Mouse (Mus musculus) forebrain, postnatal 0 days (tissue): ENCODE measurements around the gene Arhgef16. TPM values are rescaled to one million over a fixed set of nuclear protein-coding genes. Genes with fewer than 3 reads are reported as not detected.

Source experiments
- ATAC-seq: fragments of 200-750 bp; cut with Nextera tagmentation; 2 replicates; pipeline ENCODE4 v1.8.0; 2017; ENCODE audit warnings: mild to moderate bottlenecking, moderate library complexity
- DNase-seq: peaks from one replicate; pipeline ENCODE4 v3.0.0-alpha.2; 2015
- H3K27ac ChIP-seq: fragments of 300-500 bp; sonication (generic); 2 replicates; pipeline ENCODE4 v1.5.1; 2014; ENCODE audit warnings: low read depth, mild to moderate bottlenecking, antibody characterized with exemption, low read length, moderate library complexity, mixed read lengths
- H3K27me3 ChIP-seq: fragments of 300-500 bp; sonication (generic); 2 replicates; pipeline ENCODE4 v1.6.1; 2014; ENCODE audit warnings: mild to moderate bottlenecking, low read length, mixed read lengths; ENCODE audit not compliant: insufficient read depth
- H3K36me3 ChIP-seq: fragments of 300-500 bp; sonication (generic); 2 replicates; pipeline ENCODE4 v1.6.1; 2014; ENCODE audit warnings: mild to moderate bottlenecking, moderate library complexity; ENCODE audit not compliant: insufficient read depth
- H3K4me1 ChIP-seq: fragments of 300-500 bp; sonication (generic); 2 replicates; pipeline ENCODE4 v1.6.1; 2014; ENCODE audit warnings: antibody characterized with exemption; ENCODE audit not compliant: insufficient read depth
- H3K4me2 ChIP-seq: fragments of 300-500 bp; sonication (generic); 2 replicates; pipeline ENCODE4 v1.6.1; 2014; ENCODE audit warnings: low read depth, mild to moderate bottlenecking, moderate library complexity
- H3K4me3 ChIP-seq: fragments of 300-500 bp; sonication (generic); 2 replicates; pipeline ENCODE4 v1.5.1; 2014; ENCODE audit warnings: low read depth, low read length, mixed read lengths
- H3K9ac ChIP-seq: fragments of 300-500 bp; sonication (generic); 2 replicates; pipeline ENCODE4 v1.6.1; 2014; ENCODE audit warnings: mild to moderate bottlenecking
- H3K9me3 ChIP-seq: fragments of 300-500 bp; sonication (generic); 2 replicates; pipeline ENCODE4 v1.6.1; 2016; ENCODE audit warnings: low read length
- CTCF ChIP-seq: sonication (generic); IDR thresholded peaks from 2 replicates; pipeline ENCODE4 v1.5.1; 2016; ENCODE audit warnings: antibody characterized with exemption, control low read depth, low read depth
- whole genome bisulfite sequencing: fragments of 180-500 bp; shearing (Covaris S2); extraction: QIAGEN DNeasy Blood & Tissue Kit; methylation state at CpG from one replicate; pipeline ENCODE4 v1.1.7; 2014; 5-methylcytosine and 5-hydroxymethylcytosine counted together
- polyA plus RNA-seq: library from polyadenylated mRNA; unstranded; fragments of >200 nt; fragmentation: Nextera tagmentation; extraction: Ambion mirVana; gene quantifications from 2 replicates; pipeline ENCODE4 v1.2.1, GENCODE M21; 2015
- total RNA-seq: library from RNA; depleted of rRNA; stranded (reverse); fragments of >200 nt; gene quantifications from 2 replicates; pipeline ENCODE4 v1.2.3, GENCODE M21; 2014

Gene Arhgef16
- total and polyA plus RNA-seq, 2 experiments from 2014 or later = 1.5 to 2.4 TPM

DNA sequence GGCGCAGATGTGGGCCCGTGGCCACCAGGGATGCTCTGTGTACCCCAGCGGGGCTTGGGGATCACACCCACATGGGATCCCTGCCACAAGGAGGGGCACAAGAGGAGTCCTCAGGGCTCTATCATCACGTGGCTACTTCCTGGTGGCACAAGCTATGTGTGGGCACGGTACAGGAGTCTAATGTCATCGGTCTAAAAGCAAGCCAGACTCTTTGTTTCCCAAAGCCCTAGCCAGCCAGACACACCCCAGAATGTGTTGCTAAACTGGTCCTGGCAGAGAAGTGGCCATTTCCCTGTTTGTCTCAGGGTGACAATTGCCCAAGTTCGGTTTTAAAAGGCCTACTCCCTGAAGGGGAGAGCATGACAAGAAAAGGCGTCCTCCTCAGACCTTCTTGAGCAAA lies 31.8 kb upstream of the Arhgef16 start:
- Histone ChIP-seq H3K36me3 (no peaks in the 10 kb centered on the region), H3K27ac (no peak overlapping the region), H3K4me1 (no peaks in the 10 kb centered on the region; the same call in 1 of the 2 replicates), H3K27me3 (no peaks in the 10 kb centered on the region), H3K4me3 (no peak overlapping the region), H3K9me3 (no peaks in the 10 kb centered on the region), H3K9ac (no peak overlapping the region), H3K4me2 (no peak overlapping the region)
- no peak for ATAC-seq
- WGBS = 73% methylated on average over 8 of the region's 8 CpGs
- no peak for DNase-seq
- TF ChIP-seq CTCF = no peak

DNA sequence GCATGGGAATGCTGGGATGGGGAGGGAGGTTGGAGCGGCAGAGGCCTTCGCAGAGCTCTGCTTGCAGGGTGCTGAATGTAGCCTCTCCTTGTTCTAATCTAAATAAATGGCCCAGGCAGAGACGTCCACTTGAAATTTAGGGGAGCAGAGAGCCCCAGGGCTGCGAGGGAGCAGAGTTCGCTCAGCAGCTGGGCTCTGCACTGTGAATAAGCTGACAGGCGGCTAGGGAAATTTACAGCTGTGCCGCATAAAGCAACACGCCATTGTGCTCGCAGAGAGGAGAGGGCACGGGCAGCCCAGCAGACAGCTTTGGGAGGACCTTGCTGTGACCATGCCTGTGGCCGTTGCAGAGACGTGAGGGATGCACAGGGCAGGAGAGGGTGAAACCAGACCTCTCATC lies 29.8 kb upstream of the Arhgef16 start:
- Histone ChIP-seq H3K9me3 (no peaks in the 10 kb centered on the region), H3K9ac (no peak overlapping the region), H3K27me3 (no peaks in the 10 kb centered on the region), H3K4me3 (no peak overlapping the region), H3K4me2 (no peak overlapping the region), H3K27ac (no peak overlapping the region), H3K4me1 (no peaks in the 10 kb centered on the region; the same call in 1 of the 2 replicates), H3K36me3 (no peaks in the 10 kb centered on the region)
- DNase-seq (no peak), ATAC-seq (no peak)
- no peak for TF ChIP-seq CTCF
- 45% methylated on average over 12 of the region's 12 CpGs for WGBS

DNA sequence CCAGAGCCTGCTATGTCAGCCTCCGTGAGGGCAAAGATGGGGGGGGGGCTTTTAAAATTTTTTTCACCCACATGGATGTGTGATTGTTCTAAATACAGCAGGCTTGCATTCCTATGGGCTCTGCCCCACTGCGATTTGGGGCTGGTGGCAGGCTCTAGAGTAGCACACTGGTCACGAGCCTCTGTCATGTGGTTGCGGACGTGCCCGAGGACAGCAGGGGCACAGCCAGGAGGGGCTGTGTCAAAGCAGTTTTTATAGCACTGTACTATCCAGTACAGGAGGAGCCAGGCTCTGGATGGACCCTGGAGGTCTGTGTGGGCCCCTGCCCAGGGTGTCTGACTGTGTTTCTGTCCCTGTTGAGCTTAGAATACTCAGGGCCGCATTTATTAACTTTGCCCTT lies 28.5 kb upstream of the Arhgef16 start:
- no peaks in the 10 kb centered on the region for H3K9me3 ChIP-seq
- no peaks in the 10 kb centered on the region for H3K4me1 ChIP-seq
- 89% methylated on average over 7 of the region's 7 CpGs for WGBS
- no peak overlapping the region for H3K9ac ChIP-seq
- TF ChIP-seq CTCF = no peak
- H3K27ac ChIP-seq = no peak overlapping the region
- H3K4me3 ChIP-seq = no peak overlapping the region
- no peak for DNase-seq
- H3K27me3 ChIP-seq = no peaks in the 10 kb centered on the region
- H3K4me2 ChIP-seq = no peak overlapping the region
- no peak for ATAC-seq
- H3K36me3 ChIP-seq = no peaks in the 10 kb centered on the region

DNA sequence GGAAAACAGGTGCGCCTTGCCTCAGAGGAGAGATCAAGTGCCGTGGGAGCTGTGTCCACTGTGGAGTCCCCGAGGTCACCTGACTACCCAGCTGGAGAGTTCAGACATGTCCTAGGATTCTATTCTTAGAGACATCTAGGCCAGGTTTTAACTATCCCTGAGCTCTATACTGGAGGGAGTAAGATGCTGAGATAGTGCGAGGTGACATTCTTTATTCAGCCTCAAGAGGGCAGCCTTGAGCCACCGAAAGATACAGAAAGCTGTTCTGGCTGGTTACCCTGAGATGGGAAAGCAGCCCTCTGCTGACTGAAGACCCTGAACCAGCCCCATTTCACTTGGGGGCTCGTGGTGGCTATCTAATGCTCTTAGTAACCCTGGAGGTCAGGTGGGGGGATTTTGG lies 27.4 kb upstream of the Arhgef16 start:
- Histone ChIP-seq H3K9ac (no peak overlapping the region), H3K4me2 (no peak overlapping the region), H3K9me3 (no peaks in the 10 kb centered on the region), H3K4me3 (no peak overlapping the region), H3K36me3 (no peaks in the 10 kb centered on the region), H3K27me3 (no peaks in the 10 kb centered on the region), H3K4me1 (no peaks in the 10 kb centered on the region), H3K27ac (no peak overlapping the region)
- TF ChIP-seq CTCF = peak; percentile 90
- DNase-seq (peak; percentile 92), ATAC-seq (peak; percentile 90)
- 13% methylated on average over 6 of the region's 6 CpGs for WGBS

DNA sequence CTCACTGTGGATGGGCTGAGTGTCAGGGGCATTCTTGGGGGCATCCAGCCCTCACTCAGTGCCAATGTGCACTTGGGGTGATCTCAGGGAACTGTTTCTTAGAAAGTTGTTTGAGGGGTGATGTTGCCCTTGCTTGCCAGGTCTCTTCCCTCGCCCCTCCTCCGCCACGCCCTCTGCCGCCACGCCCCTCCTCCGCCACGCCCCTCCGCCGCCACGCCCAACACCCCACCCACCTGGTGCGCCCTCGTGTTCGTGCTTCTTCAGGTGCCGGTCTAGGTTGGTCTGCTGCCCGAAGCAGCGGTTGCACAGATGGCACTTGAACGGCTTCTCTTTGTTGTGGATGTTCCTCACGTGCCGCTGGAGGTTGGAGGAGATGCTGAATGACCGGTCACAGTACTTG lies 27.0 kb upstream of the Arhgef16 start:
- ATAC-seq (no peak), DNase-seq (no peak)
- H3K4me1 ChIP-seq = no peaks in the 10 kb centered on the region
- no peak overlapping the region for H3K4me3 ChIP-seq
- whole genome bisulfite sequencing = 22% methylated on average over 20 of the region's 20 CpGs
- H3K4me2 ChIP-seq = no peak overlapping the region
- no peak for TF ChIP-seq CTCF
- no peaks in the 10 kb centered on the region for H3K9me3 ChIP-seq
- no peaks in the 10 kb centered on the region for H3K27me3 ChIP-seq
- no peaks in the 10 kb centered on the region for H3K36me3 ChIP-seq
- no peak overlapping the region for H3K27ac ChIP-seq
- H3K9ac ChIP-seq = no peak overlapping the region

DNA sequence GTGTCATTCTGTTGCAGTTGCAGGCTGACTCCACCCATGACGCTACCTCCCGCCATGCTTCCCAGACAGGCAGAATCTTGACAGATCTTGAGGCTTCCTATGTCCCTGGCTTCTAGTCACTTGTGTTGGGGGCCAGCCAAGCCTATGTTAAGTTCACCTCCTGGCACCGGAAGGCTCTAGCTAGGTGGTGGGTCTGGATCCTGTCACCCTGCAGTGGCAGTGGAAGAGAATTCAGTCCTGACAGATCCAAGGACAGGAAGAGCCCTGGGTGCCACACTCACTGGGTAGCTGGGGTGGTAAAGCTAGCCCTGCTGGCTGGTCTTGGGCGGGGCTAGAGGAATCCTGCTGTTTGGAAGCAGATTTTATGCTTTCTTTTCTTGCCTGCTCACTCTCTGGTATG lies 23.9 kb upstream of the Arhgef16 start:
- WGBS = 73% methylated on average over 4 of the region's 4 CpGs
- H3K27me3 ChIP-seq = no peaks in the 10 kb centered on the region
- H3K9me3 ChIP-seq = no peaks in the 10 kb centered on the region
- no peak overlapping the region for H3K4me2 ChIP-seq
- DNase-seq (no peak), ATAC-seq (no peak)
- H3K4me3 ChIP-seq = no peak overlapping the region
- H3K27ac ChIP-seq = no peak overlapping the region
- no peak for TF ChIP-seq CTCF
- H3K9ac ChIP-seq = no peak overlapping the region
- H3K36me3 ChIP-seq = no peaks in the 10 kb centered on the region
- H3K4me1 ChIP-seq = no peaks in the 10 kb centered on the region

DNA sequence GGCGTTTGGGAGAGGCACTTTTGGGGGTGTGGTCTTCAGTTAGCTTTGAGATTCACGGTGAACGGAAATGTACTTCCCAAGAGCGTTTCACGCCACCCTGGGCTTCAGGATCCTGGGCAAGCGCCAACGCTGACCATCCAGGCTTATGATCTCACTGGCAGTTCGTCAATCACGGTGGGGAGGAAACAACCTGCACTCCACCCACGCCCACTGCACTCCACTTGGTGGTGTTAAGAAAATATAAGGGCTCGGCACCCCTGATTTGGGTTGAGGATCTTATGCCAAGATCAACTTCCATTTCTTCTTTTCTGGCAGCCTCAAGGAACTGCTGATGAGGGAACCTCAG lies 12.1 kb upstream of the Arhgef16 start:
- Histone ChIP-seq H3K27me3 (no peaks in the 10 kb centered on the region), H3K27ac (peak overlapping the region; percentile 59), H3K9ac (no peak overlapping the region), H3K4me1 (no peaks in the 10 kb centered on the region), H3K4me2 (no peak overlapping the region), H3K4me3 (no peak overlapping the region), H3K9me3 (no peaks in the 10 kb centered on the region), H3K36me3 (no peaks in the 10 kb centered on the region)
- DNase-seq = no peak
- 43% methylated on average over 11 of the region's 11 CpGs for WGBS
- no peak for ATAC-seq
- no peak for TF ChIP-seq CTCF
